Mouse (Mus musculus) forebrain, embryonic 14.5 days (tissue): ENCODE measurements around the gene Dnajb11. TPM values are rescaled to one million over a fixed set of nuclear protein-coding genes. Genes with fewer than 3 reads are reported as not detected.

Experiments used
- ATAC-seq: fragments of 200-750 bp; cut with Nextera tagmentation; 2 replicates; pipeline ENCODE4 v1.8.0; 2017; ENCODE audit warnings: mild to moderate bottlenecking, moderate library complexity
- DNase-seq: peaks from one replicate; pipeline ENCODE4 v3.0.0-alpha.2; 2015; ENCODE audit warnings: low spot score
- H3K27ac ChIP-seq: fragments of 300-500 bp; sonication (generic); 2 replicates; pipeline ENCODE4 v1.5.1; 2014; ENCODE audit warnings: low read depth, mild to moderate bottlenecking, control low read depth, low read length, moderate library complexity
- H3K27me3 ChIP-seq: fragments of 300-500 bp; sonication (generic); replicated peaks from 2 replicates; pipeline ENCODE4 v1.6.1; 2014; ENCODE audit warnings: low read length, control low read depth, mixed read lengths; ENCODE audit not compliant: control insufficient read depth, insufficient read depth
- H3K36me3 ChIP-seq: fragments of 300-500 bp; sonication (generic); 2 replicates; pipeline ENCODE4 v1.6.1; 2014; ENCODE audit warnings: low read length, control low read depth; ENCODE audit not compliant: control insufficient read depth, insufficient read depth
- H3K4me1 ChIP-seq: fragments of 300-500 bp; sonication (generic); 2 replicates; pipeline ENCODE4 v1.6.1; 2014; ENCODE audit warnings: antibody characterized with exemption, low read length, control low read depth; ENCODE audit not compliant: control insufficient read depth, insufficient read depth
- H3K4me2 ChIP-seq: fragments of 300-500 bp; sonication (generic); 2 replicates; pipeline ENCODE4 v1.6.1; 2014; ENCODE audit warnings: mild to moderate bottlenecking, control low read depth, low read length
- H3K4me3 ChIP-seq: fragments of 300-500 bp; sonication (generic); 2 replicates; pipeline ENCODE4 v1.5.1; 2014; ENCODE audit warnings: low read depth, low read length, control low read depth
- H3K9ac ChIP-seq: fragments of 300-500 bp; sonication (generic); 2 replicates; pipeline ENCODE4 v1.6.1; 2014; ENCODE audit warnings: mild to moderate bottlenecking, low read length, control low read depth, moderate library complexity
- H3K9me3 ChIP-seq: fragments of 300-500 bp; sonication (generic); replicated peaks from 2 replicates; pipeline ENCODE4 v1.6.1; 2016; ENCODE audit warnings: low read length, control low read depth, mixed read lengths; ENCODE audit not compliant: control insufficient read depth
- WGBS: fragments of 180-500 bp; shearing (Covaris S2); extraction: QIAGEN DNeasy Blood & Tissue Kit; methylation state at CpG from one replicate; pipeline ENCODE4 v1.1.7; 2014; 5-methylcytosine and 5-hydroxymethylcytosine counted together
- polyA plus RNA-seq: library from polyadenylated mRNA; unstranded; fragments of >200 nt; fragmentation: Nextera tagmentation; extraction: Ambion mirVana; gene quantifications from 2 replicates; pipeline ENCODE4 v1.2.1, GENCODE M21; 2014

Dnajb11 gene
- polyA plus RNA-seq, 1 experiment from 2014 or later: 72.7 TPM

GRCm38 (mm10) chr16:22890683-22891510 lies 33.3 kb downstream of the Dnajb11 start, which contains the start of gene Ahsg:
Gene Ahsg, plus strand, starts transcription at chr16:22891277.
- H3K36me3 ChIP-seq: no peaks in the 10 kb centered on the region
- WGBS: 86% methylated on average over 11 of the region's 11 CpGs
- no peak within 1 kb of the TSS for H3K4me3 ChIP-seq
- ATAC-seq (no peak), DNase-seq (no peak)
- no peak within 1 kb of the TSS for H3K4me2 ChIP-seq
- no peaks in the 10 kb centered on the region for H3K4me1 ChIP-seq
- H3K27me3 ChIP-seq: no peaks in the 10 kb centered on the region
- no peaks in the 10 kb centered on the region for H3K9me3 ChIP-seq
- no peak within 1 kb of the TSS for H3K9ac ChIP-seq
- H3K27ac ChIP-seq: no peak within 1 kb of the TSS

GRCm38 (mm10) chr16:22891733-22892154 lies 34.1 kb downstream of the Dnajb11 start:
- no peak for ATAC-seq
- H3K4me2 ChIP-seq: no peak overlapping the region
- no peaks in the 10 kb centered on the region for H3K4me1 ChIP-seq
- WGBS: 90% methylated on average over 8 of the region's 8 CpGs
- H3K9me3 ChIP-seq: no peaks in the 10 kb centered on the region
- no peaks in the 10 kb centered on the region for H3K27me3 ChIP-seq
- DNase-seq: no peak
- no peaks in the 10 kb centered on the region for H3K36me3 ChIP-seq
- no peak overlapping the region for H3K4me3 ChIP-seq
- H3K9ac ChIP-seq: no peak overlapping the region
- H3K27ac ChIP-seq: no peak overlapping the region

GRCm38 (mm10) chr16:22894095-22894494 lies 36.5 kb downstream of the Dnajb11 start:
- no peaks in the 10 kb centered on the region for H3K4me1 ChIP-seq
- H3K27me3 ChIP-seq: no peaks in the 10 kb centered on the region
- ATAC-seq (no peak), DNase-seq (no peak)
- no peak overlapping the region for H3K4me3 ChIP-seq
- no peaks in the 10 kb centered on the region for H3K9me3 ChIP-seq
- WGBS: 67% methylated on average over 8 of the region's 8 CpGs
- H3K9ac ChIP-seq: no peak overlapping the region
- H3K36me3 ChIP-seq: no peaks in the 10 kb centered on the region
- H3K27ac ChIP-seq: no peak overlapping the region
- no peak overlapping the region for H3K4me2 ChIP-seq

GRCm38 (mm10) chr16:22896618-22897017 lies 39.0 kb downstream of the Dnajb11 start:
- H3K4me1 ChIP-seq: no peaks in the 10 kb centered on the region
- no peak for ATAC-seq
- no peaks in the 10 kb centered on the region for H3K36me3 ChIP-seq
- no peak for DNase-seq
- no peaks in the 10 kb centered on the region for H3K9me3 ChIP-seq
- WGBS: 87% methylated on average over 2 of the region's 2 CpGs
- H3K27ac ChIP-seq: no peak overlapping the region
- H3K27me3 ChIP-seq: no peaks in the 10 kb centered on the region
- no peak overlapping the region for H3K9ac ChIP-seq
- no peak overlapping the region for H3K4me3 ChIP-seq
- H3K4me2 ChIP-seq: no peak overlapping the region

GRCm38 (mm10) chr16:22899346-22899745 lies 41.7 kb downstream of the Dnajb11 start:
- 51% methylated on average over 5 of the region's 5 CpGs for WGBS
- no peaks in the 10 kb centered on the region for H3K27me3 ChIP-seq
- no peak overlapping the region for H3K4me3 ChIP-seq
- ATAC-seq (no peak), DNase-seq (no peak)
- H3K36me3 ChIP-seq: no peaks in the 10 kb centered on the region
- H3K9me3 ChIP-seq: no peaks in the 10 kb centered on the region
- H3K27ac ChIP-seq: no peak overlapping the region
- H3K4me1 ChIP-seq: no peaks in the 10 kb centered on the region
- H3K4me2 ChIP-seq: no peak overlapping the region
- no peak overlapping the region for H3K9ac ChIP-seq

- no peak overlapping the region for H3K9ac ChIP-seq
- H3K9me3 ChIP-seq: no peaks in the 10 kb centered on the region
- no peak overlapping the region for H3K4me2 ChIP-seq
- ATAC-seq (no peak), DNase-seq (no peak)
- no peaks in the 10 kb centered on the region for H3K4me1 ChIP-seq
- H3K4me3 ChIP-seq: no peak overlapping the region
- no peak overlapping the region for H3K27ac ChIP-seq
- WGBS: 83% methylated on average over 10 of the region's 10 CpGs
- H3K27me3 ChIP-seq: no peaks in the 10 kb centered on the region
- no peaks in the 10 kb centered on the region for H3K36me3 ChIP-seq
These were observed 42.4 kb downstream of the Dnajb11 start for GRCm38 (mm10) chr16:22899866-22900570.

GRCm38 (mm10) chr16:22901326-22901725 lies 43.7 kb downstream of the Dnajb11 start:
- H3K27me3 ChIP-seq: no peaks in the 10 kb centered on the region
- H3K4me3 ChIP-seq: no peak overlapping the region
- H3K4me2 ChIP-seq: no peak overlapping the region
- 86% methylated on average over 3 of the region's 3 CpGs for WGBS
- no peaks in the 10 kb centered on the region for H3K4me1 ChIP-seq
- H3K36me3 ChIP-seq: no peaks in the 10 kb centered on the region
- no peaks in the 10 kb centered on the region for H3K9me3 ChIP-seq
- ATAC-seq (no peak), DNase-seq (no peak)
- no peak overlapping the region for H3K27ac ChIP-seq
- no peak overlapping the region for H3K9ac ChIP-seq

GRCm38 (mm10) chr16:22909290-22909689 lies 51.6 kb downstream of the Dnajb11 start:
- Histone ChIP-seq H3K4me3 (no peak overlapping the region), H3K4me2 (no peak overlapping the region), H3K9me3 (no peaks in the 10 kb centered on the region), H3K36me3 (no peaks in the 10 kb centered on the region), H3K27me3 (no peaks in the 10 kb centered on the region), H3K27ac (no peak overlapping the region), H3K4me1 (no peaks in the 10 kb centered on the region), H3K9ac (no peak overlapping the region)
- 91% methylated on average over 6 of the region's 6 CpGs for WGBS
- DNase-seq (no peak), ATAC-seq (no peak)

GRCm38 (mm10) chr16:22911986-22912385 lies 54.3 kb downstream of the Dnajb11 start:
- no peak overlapping the region for H3K4me3 ChIP-seq
- H3K4me1 ChIP-seq: no peaks in the 10 kb centered on the region
- H3K9ac ChIP-seq: no peak overlapping the region
- H3K27me3 ChIP-seq: no peaks in the 10 kb centered on the region
- H3K4me2 ChIP-seq: no peak overlapping the region
- no peaks in the 10 kb centered on the region for H3K9me3 ChIP-seq
- H3K36me3 ChIP-seq: no peaks in the 10 kb centered on the region
- WGBS: 84% methylated on average over 3 of the region's 3 CpGs
- ATAC-seq (no peak), DNase-seq (no peak)
- H3K27ac ChIP-seq: no peak overlapping the region
